ENCODE assay signal across 10 mouse cellular contexts in genomic region chr5:53961830-53962515, GRCm38 (mm10). TPM values are rescaled to one million over a fixed set of nuclear protein-coding genes. Genes with fewer than 3 reads are reported as not detected.
A peak's percentile ranks its signal among the peaks of the same experiment; 100 is the strongest.
DNase-seq lines count a peak whose midpoint lies in the region; ATAC-seq and TF ChIP-seq lines count a peak whose summit lies in the region.
"Had no signal": no experiment of that assay in that cellular context is flagged by ENCODE, and none has a peak within 500 bp of the region (broad histone marks: within the 10 kb centered on the region; RNA-seq: fewer than 3 reads in every experiment).

No protein-coding gene starts in this region.

- H3K79me2 ChIP-seq in liver, adult 2 months (ENCODE audit: control insufficient read depth, insufficient read depth, low read length) = no peaks in the 10 kb centered on the region

- peak overlapping the region; percentile 58 for H3K9ac ChIP-seq in liver, adult 2 months (ENCODE audit: low read depth, low read length)
- H3K9ac ChIP-seq in liver, embryonic 11.5 days (ENCODE audit: low read depth, low read length) = no peak overlapping the region
- no peak overlapping the region for H3K9ac ChIP-seq in stomach, embryonic 14.5 days (replicated peaks; ENCODE audit: low read depth, low read length)
- H3K9ac ChIP-seq: embryonic facial prominence, embryonic 12.5 days; hindbrain, embryonic 15.5 days had no signal

- TF ChIP-seq CTCF in liver, adult 2 months (IDR thresholded peaks at IDR 0.05; ENCODE audit: low read depth, low read length) = no peak
- TF ChIP-seq CTCF in kidney, adult 2 months (conservative IDR thresholded peaks at IDR 0.05; ENCODE audit: insufficient read depth, insufficient read length, low read depth, low read length) = no peak

- 16% methylated on average over 12 of the region's 12 CpGs for WGBS in liver, adult 2 months
- 76% methylated on average over 12 of the region's 12 CpGs for WGBS in liver, embryonic 11.5 days
- WGBS in kidney, adult 2 months = 50% methylated on average over 12 of the region's 12 CpGs
- 30% methylated on average over 12 of the region's 12 CpGs for WGBS in large intestine, adult 2 months
- WGBS in stomach, embryonic 14.5 days = 65% methylated on average over 12 of the region's 12 CpGs

- peak overlapping the region; percentile 87 for H3K27ac ChIP-seq in liver, adult 2 months (replicated peaks; ENCODE audit: insufficient read depth, low read depth, low read length)
- no peak overlapping the region for H3K27ac ChIP-seq in liver, embryonic 11.5 days (ENCODE audit: low read depth, low read length)
- peak overlapping the region; percentile 77 for H3K27ac ChIP-seq in kidney, adult 2 months (ENCODE audit: insufficient read depth, low read depth, low read length)
- H3K27ac ChIP-seq in stomach, embryonic 14.5 days (ENCODE audit: low read length) = no peak overlapping the region; the same call in 1 of the 2 replicates
- H3K27ac ChIP-seq: embryonic facial prominence, embryonic 12.5 days; hindbrain, embryonic 15.5 days had no signal

- ATAC-seq in liver, embryonic 11.5 days (replicated peaks; ENCODE audit: low FRiP score) = no peak
- peak; percentile 48; the same call in 1 of the 2 replicates for ATAC-seq in stomach, embryonic 14.5 days (ENCODE audit: insufficient number of reproducible peaks, insufficient read depth, low FRiP score, low read depth)

- no peak overlapping the region for H3K4me3 ChIP-seq in liver, adult 2 months (ENCODE audit: insufficient read depth, low read depth, low read length)
- H3K4me3 ChIP-seq in liver, embryonic 11.5 days (ENCODE audit: low read depth, low read length) = no peak overlapping the region
- H3K4me3 ChIP-seq in kidney, adult 2 months (ENCODE audit: insufficient read depth, low read depth, low read length) = no peak overlapping the region
- H3K4me3 ChIP-seq in stomach, embryonic 14.5 days (ENCODE audit: low read depth, low read length) = no peak overlapping the region
- H3K4me3 ChIP-seq: embryonic facial prominence, embryonic 12.5 days; hindbrain, embryonic 15.5 days had no signal

- H3K9me3 ChIP-seq in liver, embryonic 11.5 days (ENCODE audit: control insufficient read depth, low read length) = no peaks in the 10 kb centered on the region
- H3K9me3 ChIP-seq in stomach, embryonic 14.5 days (ENCODE audit: control insufficient read depth, low read depth, low read length) = no peaks in the 10 kb centered on the region
- H3K9me3 ChIP-seq: embryonic facial prominence, embryonic 12.5 days; hindbrain, embryonic 15.5 days had no signal

- DNase-seq in liver, adult 2 months (ENCODE audit: extremely low read depth, low read depth, low spot score) = peak; percentile 97
- DNase-seq in liver, embryonic 11.5 days (ENCODE audit: low spot score) = no peak
- DNase-seq in kidney, adult 2 months = peak; percentile 70
- DNase-seq in large intestine, adult 2 months (ENCODE audit: low read depth, low spot score) = peak; percentile 88
- no peak for DNase-seq in urinary bladder, adult 18-20 months (ENCODE audit: low spot score in 2 of 2)
- DNase-seq in layer of hippocampus, postnatal 36 days = no peak
- DNase-seq: cerebellum, adult 11 months had no signal

- no peaks in the 10 kb centered on the region for H3K36me3 ChIP-seq in liver, adult 2 months (ENCODE audit: control insufficient read depth, insufficient read depth, low read length)
- H3K36me3 ChIP-seq in liver, embryonic 11.5 days (ENCODE audit: control insufficient read depth, insufficient read depth, low read length) = no peaks in the 10 kb centered on the region
- no peaks in the 10 kb centered on the region for H3K36me3 ChIP-seq in kidney, adult 2 months (ENCODE audit: control insufficient read depth, insufficient read depth, low read length)
- no peaks in the 10 kb centered on the region for H3K36me3 ChIP-seq in stomach, embryonic 14.5 days (ENCODE audit: control insufficient read depth, insufficient read depth, low read length)
- H3K36me3 ChIP-seq: embryonic facial prominence, embryonic 12.5 days; hindbrain, embryonic 15.5 days had no signal

- H3K27me3 ChIP-seq in liver, adult 2 months (ENCODE audit: control insufficient read depth, insufficient read depth, low read length) = no peaks in the 10 kb centered on the region
- H3K27me3 ChIP-seq in liver, embryonic 11.5 days (replicated peaks; ENCODE audit: control insufficient read depth, insufficient read depth, low read length) = no peaks in the 10 kb centered on the region
- H3K27me3 ChIP-seq in kidney, adult 2 months (replicated peaks; ENCODE audit: control insufficient read depth, insufficient read depth, low read length) = no peaks in the 10 kb centered on the region
- no peaks in the 10 kb centered on the region for H3K27me3 ChIP-seq in stomach, embryonic 14.5 days (ENCODE audit: control insufficient read depth, insufficient read depth, low read length)
- H3K27me3 ChIP-seq: embryonic facial prominence, embryonic 12.5 days; hindbrain, embryonic 15.5 days had no signal

- no peak for TF ChIP-seq POLR2A in liver, adult 2 months (IDR thresholded peaks at IDR 0.05; ENCODE audit: extremely low read depth, insufficient read depth, low read length)
- no peak for TF ChIP-seq POLR2A in kidney, adult 2 months (IDR thresholded peaks at IDR 0.05; ENCODE audit: low read depth, low read length)

- H3K4me2 ChIP-seq in liver, embryonic 11.5 days = no peak overlapping the region
- H3K4me2 ChIP-seq in stomach, embryonic 14.5 days (replicated peaks; ENCODE audit: low read depth, low read length) = no peak overlapping the region
- H3K4me2 ChIP-seq: embryonic facial prominence, embryonic 12.5 days; hindbrain, embryonic 15.5 days had no signal

- peaks cover 35% of the 10 kb centered on the region for H3K4me1 ChIP-seq in liver, adult 2 months (ENCODE audit: control insufficient read depth, insufficient read depth, low read length)
- H3K4me1 ChIP-seq in liver, embryonic 11.5 days (replicated peaks; ENCODE audit: control insufficient read depth, insufficient read depth, low read length) = peaks cover 3% of the 10 kb centered on the region
- peaks cover 9% of the 10 kb centered on the region; the same call in 1 of the 2 replicates for H3K4me1 ChIP-seq in kidney, adult 2 months (ENCODE audit: control insufficient read depth, insufficient read depth, low read length)
- no peaks in the 10 kb centered on the region for H3K4me1 ChIP-seq in stomach, embryonic 14.5 days (ENCODE audit: control insufficient read depth, insufficient read depth, low read length)
- H3K4me1 ChIP-seq: embryonic facial prominence, embryonic 12.5 days; hindbrain, embryonic 15.5 days had no signal

RNA-seq across cellular contexts. Expression of gene Stim2, which starts 36.3 kb away (rescaled TPM):
- total RNA-seq in liver, adult 2 months (2014; rRNA removed) = 13.2 and 13.7 TPM in 2 replicates
- 7.1 and 12.2 TPM in 2 replicates for polyA plus RNA-seq in liver, adult 2 months (2012; rRNA removed)
- 12.0 and 13.2 TPM in 2 replicates for polyA plus RNA-seq in liver, embryonic 11.5 days (2014; fragmentation: Nextera tagmentation; extraction: Ambion mirVana)
- polyA plus RNA-seq in kidney, adult 2 months (2012; rRNA removed) = 10.3 and 14.7 TPM in 2 replicates
- 12.7 and 16.0 TPM in 2 replicates for polyA plus RNA-seq in large intestine, adult 2 months (2012; rRNA removed)
- 18.3 and 18.5 TPM in 2 replicates for polyA plus RNA-seq in stomach, embryonic 14.5 days (2014; fragmentation: Nextera tagmentation; extraction: Ambion mirVana)
- total RNA-seq in layer of hippocampus, postnatal 36 days (2021) = 100 to 1,000 TPM; 164 to 175 TPM

Comparison
In these comparisons a context has a peak if more than half of its experiments do, and no peak if none do; other contexts are left out.
1. DNase-seq: peak in liver, adult 2 months (single experiment), kidney, adult 2 months (single experiment) and large intestine, adult 2 months (single experiment); none in liver, embryonic 11.5 days (single experiment), urinary bladder, adult 18-20 months (0 of 2) and layer of hippocampus, postnatal 36 days (0 of 2).
2. H3K27ac ChIP-seq: peak in liver, adult 2 months (single experiment) and kidney, adult 2 months (single experiment); none in liver, embryonic 11.5 days (single experiment) and stomach, embryonic 14.5 days (single experiment).